Mouse (Mus musculus) forebrain, embryonic 16.5 days (tissue): ENCODE results near the gene Dst. TPM values are rescaled to one million over a fixed set of nuclear protein-coding genes. Genes with fewer than 3 reads are reported as not detected.
"Not testable (repeated sequence)": the region's sequence is repeated elsewhere in the genome, so short reads cannot be mapped to it uniquely, and the experiment has no call there.

Experiments used
- ATAC-seq: fragments of 200-750 bp; cut with Nextera tagmentation; 2 replicates; pipeline ENCODE4 v1.8.0; 2017; ENCODE audit warnings: mild to moderate bottlenecking, moderate library complexity
- H3K27ac ChIP-seq: fragments of 300-500 bp; sonication (generic); 2 replicates; pipeline ENCODE4 v1.5.1; 2014; ENCODE audit warnings: low read length, control low read depth
- H3K27me3 ChIP-seq: fragments of 300-500 bp; sonication (generic); replicated peaks from 2 replicates; pipeline ENCODE4 v1.6.1; 2014; ENCODE audit warnings: low read length; ENCODE audit not compliant: control insufficient read depth, insufficient read depth
- H3K36me3 ChIP-seq: fragments of 300-500 bp; sonication (generic); 2 replicates; pipeline ENCODE4 v1.6.1; 2014; ENCODE audit not compliant: control insufficient read depth, insufficient read depth
- H3K4me1 ChIP-seq: fragments of 300-500 bp; sonication (generic); replicated peaks from 2 replicates; pipeline ENCODE4 v1.6.1; 2014; ENCODE audit warnings: low read length; ENCODE audit not compliant: control insufficient read depth, insufficient read depth
- H3K4me2 ChIP-seq: fragments of 300-500 bp; sonication (generic); 2 replicates; pipeline ENCODE4 v1.6.1; 2014; ENCODE audit warnings: mild to moderate bottlenecking, low read length, control low read depth
- H3K4me3 ChIP-seq: fragments of 300-500 bp; sonication (generic); replicated peaks from 2 replicates; pipeline ENCODE4 v1.5.1; 2014; ENCODE audit warnings: mild to moderate bottlenecking, low read length, control low read depth
- H3K9ac ChIP-seq: fragments of 300-500 bp; sonication (generic); replicated peaks from 2 replicates; pipeline ENCODE4 v1.6.1; 2014; ENCODE audit warnings: low read depth, low read length, control low read depth
- H3K9me3 ChIP-seq: fragments of 300-500 bp; sonication (generic); 2 replicates; pipeline ENCODE4 v1.6.1; 2016; ENCODE audit warnings: low read length; ENCODE audit not compliant: control insufficient read depth
- WGBS: fragments of 180-500 bp; shearing (Covaris S2); extraction: QIAGEN DNeasy Blood & Tissue Kit; methylation state at CpG from one replicate; pipeline ENCODE4 v1.1.7; 2014; 5-methylcytosine and 5-hydroxymethylcytosine counted together
- polyA plus RNA-seq: library from polyadenylated mRNA; unstranded; fragments of >200 nt; fragmentation: Nextera tagmentation; extraction: Ambion mirVana; gene quantifications from 2 replicates; pipeline ENCODE4 v1.2.1, GENCODE M21; 2015

The Dst gene
- polyA plus RNA-seq, 1 experiment from 2014 or later = 41.2 TPM

DNA sequence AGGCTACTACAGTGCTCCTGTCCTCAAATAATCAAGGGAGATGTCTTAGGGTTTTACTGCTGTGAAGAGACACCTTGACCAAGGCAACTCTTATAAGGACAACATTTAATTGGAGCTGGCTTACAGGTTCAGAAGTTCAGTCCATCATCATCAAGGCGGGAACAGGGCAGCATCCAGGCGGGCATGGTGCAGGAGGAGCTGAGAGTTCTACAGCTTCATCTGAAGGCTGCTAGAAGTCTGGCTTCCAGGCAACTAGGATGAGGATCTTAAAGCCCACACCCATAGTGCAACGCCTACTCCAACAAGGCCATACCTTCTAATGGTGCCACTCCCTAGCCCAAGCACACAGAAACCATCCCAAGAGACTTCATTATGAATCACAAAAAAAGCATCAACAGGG lies 400.8 kb downstream of the Dst start:
- not testable (repeated sequence) for H3K27me3 ChIP-seq, H3K27ac ChIP-seq, ATAC-seq, H3K9ac ChIP-seq, H3K4me3 ChIP-seq, H3K4me1 ChIP-seq, H3K9me3 ChIP-seq, H3K4me2 ChIP-seq
- H3K36me3 ChIP-seq = peaks cover 11% of the 10 kb centered on the region
- 94% methylated on average over 3 of the region's 3 CpGs for WGBS

- Histone ChIP-seq H3K4me3 (no peak overlapping the region), H3K36me3 (peaks cover 11% of the 10 kb centered on the region), H3K27me3 (no peaks in the 10 kb centered on the region), H3K27ac (no peak overlapping the region), H3K9me3 (no peaks in the 10 kb centered on the region), H3K4me2 (no peak overlapping the region), H3K4me1 (no peaks in the 10 kb centered on the region), H3K9ac (no peak overlapping the region)
- WGBS = 96% methylated on average over 12 of the region's 12 CpGs
- no peak for ATAC-seq
These were observed 401.4 kb downstream of the Dst start for GRCm38 (mm10) chr1:34309396-34309795.

GRCm38 (mm10) chr1:34310532-34311250 lies 402.7 kb downstream of the Dst start:
- no peak overlapping the region for H3K4me3 ChIP-seq
- H3K27me3 ChIP-seq = no peaks in the 10 kb centered on the region
- no peak for ATAC-seq
- no peak overlapping the region for H3K4me2 ChIP-seq
- no peaks in the 10 kb centered on the region for H3K9me3 ChIP-seq
- H3K9ac ChIP-seq = no peak overlapping the region
- H3K27ac ChIP-seq = no peak overlapping the region
- WGBS = 78% methylated on average over 8 of the region's 8 CpGs
- H3K4me1 ChIP-seq = no peaks in the 10 kb centered on the region
- H3K36me3 ChIP-seq = peaks cover 8% of the 10 kb centered on the region; the same call in 1 of the 2 replicates

DNA sequence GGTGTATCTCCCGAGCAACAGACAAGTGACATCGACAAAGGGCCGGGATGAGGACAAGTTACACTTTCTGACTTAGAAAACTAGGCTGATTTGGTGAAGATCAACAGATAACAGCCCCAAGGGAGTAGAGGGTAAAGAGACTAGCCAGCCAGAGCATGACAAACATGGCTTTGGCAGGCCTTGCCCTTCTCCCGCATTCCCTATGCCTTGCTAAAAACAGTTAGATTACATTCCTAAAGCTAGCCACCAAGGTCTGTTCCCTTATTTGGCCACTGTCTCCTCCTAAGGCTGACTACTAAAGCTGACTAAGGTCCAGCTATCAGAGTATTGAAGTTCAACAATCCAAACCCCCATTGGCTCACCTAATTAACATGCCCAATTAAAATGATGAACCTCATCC lies 404.8 kb downstream of the Dst start:
- Histone ChIP-seq H3K27me3 (no peaks in the 10 kb centered on the region), H3K9ac (no peak overlapping the region), H3K4me3 (no peak overlapping the region), H3K9me3 (no peaks in the 10 kb centered on the region), H3K4me2 (no peak overlapping the region), H3K4me1 (no peaks in the 10 kb centered on the region), H3K36me3 (peaks cover 6% of the 10 kb centered on the region; the same call in 1 of the 2 replicates), H3K27ac (no peak overlapping the region)
- WGBS = 89% methylated on average over 4 of the region's 4 CpGs
- ATAC-seq = no peak

GRCm38 (mm10) chr1:34315381-34315780 lies 407.4 kb downstream of the Dst start:
- Histone ChIP-seq H3K27ac (no peak overlapping the region), H3K4me1 (no peaks in the 10 kb centered on the region), H3K9ac (no peak overlapping the region), H3K4me3 (no peak overlapping the region), H3K27me3 (no peaks in the 10 kb centered on the region), H3K9me3 (no peaks in the 10 kb centered on the region), H3K36me3 (no peaks in the 10 kb centered on the region), H3K4me2 (no peak overlapping the region)
- ATAC-seq = no peak
- WGBS = 87% methylated on average over 5 of the region's 5 CpGs

GRCm38 (mm10) chr1:34324255-34324654 lies 416.2 kb downstream of the Dst start:
- no peaks in the 10 kb centered on the region for H3K9me3 ChIP-seq
- H3K4me3 ChIP-seq = no peak overlapping the region
- H3K27me3 ChIP-seq = no peaks in the 10 kb centered on the region
- no peaks in the 10 kb centered on the region for H3K4me1 ChIP-seq
- no peaks in the 10 kb centered on the region for H3K36me3 ChIP-seq
- ATAC-seq = no peak
- no peak overlapping the region for H3K27ac ChIP-seq
- 69% methylated on average over 7 of the region's 7 CpGs for WGBS
- no peak overlapping the region for H3K4me2 ChIP-seq
- H3K9ac ChIP-seq = no peak overlapping the region

- H3K4me3 ChIP-seq = no peak overlapping the region
- ATAC-seq = no peak
- no peaks in the 10 kb centered on the region for H3K4me1 ChIP-seq
- no peaks in the 10 kb centered on the region for H3K9me3 ChIP-seq
- no peaks in the 10 kb centered on the region for H3K36me3 ChIP-seq
- H3K27ac ChIP-seq = no peak overlapping the region
- no peak overlapping the region for H3K9ac ChIP-seq
- H3K27me3 ChIP-seq = no peaks in the 10 kb centered on the region
- 88% methylated on average over 6 of the region's 6 CpGs for WGBS
- no peak overlapping the region for H3K4me2 ChIP-seq
These were observed 420.6 kb downstream of the Dst start for GRCm38 (mm10) chr1:34328606-34329005.

DNA sequence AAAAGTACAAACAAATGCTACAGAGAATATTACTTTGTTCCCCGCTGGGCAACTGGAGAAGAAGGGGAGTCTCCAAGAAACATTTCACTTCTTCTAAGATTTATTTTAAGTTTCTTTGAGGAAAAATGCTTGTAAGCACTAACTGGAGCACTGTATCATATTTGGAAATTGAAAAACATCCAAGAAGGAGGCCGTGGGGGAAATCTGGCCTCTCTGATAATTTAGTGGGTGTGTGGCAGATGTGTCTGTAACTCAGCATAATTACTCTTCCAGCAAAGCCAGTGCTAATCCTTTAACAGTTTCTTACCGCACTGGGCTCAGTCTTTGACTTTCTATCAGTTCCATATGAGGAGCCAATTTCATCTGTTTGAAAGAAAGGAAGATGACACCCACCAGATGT lies 423.7 kb downstream of the Dst start:
- Histone ChIP-seq H3K9me3 (no peaks in the 10 kb centered on the region), H3K4me1 (no peaks in the 10 kb centered on the region), H3K4me2 (no peak overlapping the region), H3K27ac (no peak overlapping the region), H3K27me3 (no peaks in the 10 kb centered on the region), H3K36me3 (no peaks in the 10 kb centered on the region), H3K4me3 (no peak overlapping the region), H3K9ac (no peak overlapping the region)
- ATAC-seq = no peak
- 76% methylated on average over 3 of the region's 3 CpGs for WGBS
